Mouse (Mus musculus): Measurements from ENCODE around the gene Slc22a5.

DNA sequence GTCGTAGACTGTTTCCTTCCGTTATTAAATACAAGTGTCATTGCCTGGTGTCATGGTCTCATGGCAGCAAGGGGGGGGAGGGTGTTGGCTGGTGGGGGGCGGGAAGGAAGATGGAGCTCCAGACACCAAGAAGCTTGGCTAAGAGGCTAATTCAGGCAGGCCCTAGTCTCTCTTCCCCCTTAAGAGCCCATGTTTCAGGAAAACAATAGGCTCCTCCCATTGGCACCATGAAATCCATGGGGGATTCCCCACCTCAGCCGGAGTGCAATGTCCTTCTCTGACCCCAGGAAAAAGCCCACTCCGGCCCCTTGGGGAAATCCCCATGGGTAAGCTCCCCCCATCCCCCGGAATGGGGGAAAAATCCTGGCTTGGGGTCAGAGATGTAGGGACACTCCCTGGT lies 72.7 kb downstream of the Slc22a5 start:
- TF ChIP-seq CTCF (IDR thresholded peaks at IDR 0.05; ENCODE audit: borderline replicate concordance, extremely low read depth, insufficient read depth, insufficient read length) (no peak), POLR2A (IDR thresholded peaks at IDR 0.05; ENCODE audit: borderline replicate concordance, extremely low read depth, insufficient read depth, insufficient read length, poor library complexity, severe bottlenecking) (no peak)
